Mouse (Mus musculus) right cerebral cortex, postnatal 25 days (tissue): ENCODE measurements around the gene Cd248.

ENCODE experiments used
- DNase-seq: peaks from one replicate; pipeline ENCODE4 v3.0.0; 2022

Gene Cd248

GRCm38 (mm10) chr19:5067867-5068569 lies at the start of gene Cd248:
Cd248 (plus strand) TSS chr19:5068078.
- DNase-seq = no peak

GRCm38 (mm10) chr19:5018191-5018590 lies 49.7 kb upstream of the Cd248 start:
- no peak for DNase-seq

GRCm38 (mm10) chr19:5021416-5021815 lies 46.5 kb upstream of the Cd248 start:
- no peak for DNase-seq

DNA sequence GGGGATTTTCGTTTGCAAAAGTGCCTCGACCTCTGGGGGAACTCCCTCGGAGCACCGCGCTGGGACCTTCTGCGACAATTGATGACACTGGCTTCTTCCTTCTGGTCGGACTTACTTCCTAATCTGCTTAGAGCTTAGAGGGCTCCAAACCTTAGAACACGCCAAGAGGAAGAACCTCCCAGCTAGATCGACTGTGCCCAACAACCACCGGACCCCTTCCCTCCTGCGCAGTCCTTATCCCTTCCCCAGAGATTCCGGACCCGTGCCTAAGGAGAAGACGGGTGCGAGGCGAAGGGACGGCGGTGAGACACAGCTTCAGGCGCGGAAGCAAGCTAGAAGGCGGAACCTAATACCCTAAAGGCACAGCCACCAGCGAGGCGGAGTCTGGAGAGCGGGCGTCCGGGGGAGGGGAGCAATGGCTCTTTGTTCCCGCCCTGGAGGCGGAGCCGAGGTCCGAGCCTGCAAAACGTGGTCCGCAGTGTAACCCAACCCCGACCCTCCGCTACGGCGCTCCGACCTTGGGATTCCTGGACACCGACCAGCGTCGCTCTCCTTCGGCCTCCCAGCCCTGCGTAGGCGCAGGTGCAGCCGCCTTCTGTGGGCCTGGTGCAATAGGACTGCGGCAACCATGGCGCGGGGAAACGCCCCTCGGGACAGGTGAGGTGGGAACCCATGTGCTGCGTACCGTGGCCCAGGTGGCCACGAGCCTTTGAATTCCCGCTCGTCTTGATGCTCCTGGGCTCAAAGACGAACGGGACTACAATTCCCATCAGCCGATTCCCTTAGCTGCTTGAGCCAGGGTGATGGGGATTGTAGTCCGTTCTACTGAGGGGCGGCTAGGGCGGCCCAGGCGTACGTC lies 44.0 kb upstream of the Cd248 start, which contains the start of gene Slc29a2:
Gene Slc29a2 (plus strand): TSS at position 240 of the 859 bp plus-strand sequence.
- peak; percentile 91 for DNase-seq

GRCm38 (mm10) chr19:5026111-5026510 lies 41.8 kb upstream of the Cd248 start:
- no peak for DNase-seq

- DNase-seq = no peak
Observed at GRCm38 (mm10) chr19:5032686-5033085, 35.2 kb upstream of the Cd248 start.

- no peak for DNase-seq
Observed at GRCm38 (mm10) chr19:5036577-5036976, 31.3 kb upstream of the Cd248 start.

- DNase-seq = peak; percentile 81
Observed at GRCm38 (mm10) chr19:5037678-5038571, 30.0 kb upstream of the Cd248 start.

DNA sequence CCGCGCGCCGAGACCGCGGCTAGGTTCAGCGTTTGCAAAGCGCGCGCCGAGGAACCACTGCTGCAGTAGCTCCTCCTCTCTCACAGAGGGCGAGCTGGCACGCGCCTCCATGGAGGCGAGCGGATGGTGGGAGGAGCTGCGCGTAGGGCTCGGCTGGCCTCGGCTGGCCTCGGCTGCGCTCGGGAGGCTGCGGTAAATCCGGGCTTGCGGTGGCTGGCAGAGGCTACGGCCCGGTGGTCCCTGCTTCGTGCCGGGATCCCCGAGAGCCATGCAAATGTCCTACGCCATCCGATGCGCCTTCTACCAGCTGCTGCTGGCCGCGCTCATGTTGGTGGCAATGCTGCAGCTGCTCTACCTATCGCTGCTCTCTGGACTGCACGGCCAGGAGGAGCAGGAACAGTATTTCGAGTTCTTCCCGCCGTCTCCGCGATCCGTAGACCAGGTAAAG lies 29.1 kb upstream of the Cd248 start, which contains the start of the genes B4gat1 and AC124502.3:
Gene B4gat1 (plus strand): TSS at position 118 of the 448 bp plus-strand sequence.
Gene AC124502.3 (plus strand): TSS at position 183 of the 448 bp plus-strand sequence.
- peak; percentile 93 for DNase-seq

- DNase-seq = no peak
Observed at GRCm38 (mm10) chr19:5039301-5040114, 28.4 kb upstream of the Cd248 start.

DNA sequence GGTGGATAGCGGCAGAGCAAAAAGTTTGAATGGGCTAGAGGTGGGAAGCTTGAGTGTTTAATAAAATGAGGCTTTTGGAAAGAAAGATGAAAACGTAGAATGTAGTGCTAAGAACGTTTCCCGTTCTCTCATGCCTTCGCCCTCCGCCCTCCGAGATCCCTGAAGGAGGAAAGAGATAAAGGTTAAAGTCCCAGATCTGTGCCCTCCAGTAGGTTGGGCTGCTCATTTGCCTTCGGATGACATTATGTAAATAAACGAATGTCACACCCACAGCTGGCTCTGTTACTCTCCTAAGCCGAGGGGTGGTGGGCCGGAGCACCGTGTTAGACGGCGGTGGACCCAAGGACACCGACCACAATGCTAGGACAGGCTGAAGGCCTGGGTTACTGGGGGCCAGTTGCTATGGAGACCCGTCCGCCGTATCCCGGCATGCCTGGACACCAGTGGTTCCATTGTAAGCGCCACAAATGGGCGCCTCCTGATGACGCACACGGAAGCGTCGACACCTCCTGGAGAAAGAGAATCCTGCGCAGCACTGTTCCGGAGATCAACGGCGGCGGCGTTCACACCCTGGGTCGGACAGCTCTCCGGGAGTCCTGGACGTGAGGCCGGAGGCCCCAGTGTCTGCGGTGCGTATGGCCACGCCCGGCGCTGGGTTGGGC lies 26.9 kb upstream of the Cd248 start, which contains the start of gene Brms1:
Gene Brms1 (plus strand): TSS at position 493 of the 662 bp plus-strand sequence.
- DNase-seq = peak; percentile 93

DNA sequence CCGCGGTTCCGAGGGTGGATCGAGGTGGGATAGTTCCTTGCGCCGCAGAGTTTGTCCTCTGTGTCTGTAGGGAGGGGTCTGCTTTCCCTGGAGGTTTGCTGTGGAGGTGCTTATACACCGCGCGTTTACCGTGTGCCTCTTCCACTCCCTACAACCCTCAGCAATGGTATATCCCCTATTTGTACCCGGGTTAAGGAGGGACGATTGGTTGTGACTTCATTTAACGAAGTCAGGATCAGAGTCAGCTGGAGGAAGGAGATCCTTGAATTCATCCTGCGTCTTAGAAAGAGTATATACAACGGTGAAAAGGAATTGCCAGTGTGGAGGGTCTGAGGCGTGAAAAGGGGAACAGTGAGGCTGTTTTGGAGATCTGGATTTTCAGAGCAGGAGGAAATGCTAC lies 26.3 kb upstream of the Cd248 start:
- DNase-seq = no peak

- no peak for DNase-seq
Observed at GRCm38 (mm10) chr19:5045531-5045930, 22.3 kb upstream of the Cd248 start.

DNA sequence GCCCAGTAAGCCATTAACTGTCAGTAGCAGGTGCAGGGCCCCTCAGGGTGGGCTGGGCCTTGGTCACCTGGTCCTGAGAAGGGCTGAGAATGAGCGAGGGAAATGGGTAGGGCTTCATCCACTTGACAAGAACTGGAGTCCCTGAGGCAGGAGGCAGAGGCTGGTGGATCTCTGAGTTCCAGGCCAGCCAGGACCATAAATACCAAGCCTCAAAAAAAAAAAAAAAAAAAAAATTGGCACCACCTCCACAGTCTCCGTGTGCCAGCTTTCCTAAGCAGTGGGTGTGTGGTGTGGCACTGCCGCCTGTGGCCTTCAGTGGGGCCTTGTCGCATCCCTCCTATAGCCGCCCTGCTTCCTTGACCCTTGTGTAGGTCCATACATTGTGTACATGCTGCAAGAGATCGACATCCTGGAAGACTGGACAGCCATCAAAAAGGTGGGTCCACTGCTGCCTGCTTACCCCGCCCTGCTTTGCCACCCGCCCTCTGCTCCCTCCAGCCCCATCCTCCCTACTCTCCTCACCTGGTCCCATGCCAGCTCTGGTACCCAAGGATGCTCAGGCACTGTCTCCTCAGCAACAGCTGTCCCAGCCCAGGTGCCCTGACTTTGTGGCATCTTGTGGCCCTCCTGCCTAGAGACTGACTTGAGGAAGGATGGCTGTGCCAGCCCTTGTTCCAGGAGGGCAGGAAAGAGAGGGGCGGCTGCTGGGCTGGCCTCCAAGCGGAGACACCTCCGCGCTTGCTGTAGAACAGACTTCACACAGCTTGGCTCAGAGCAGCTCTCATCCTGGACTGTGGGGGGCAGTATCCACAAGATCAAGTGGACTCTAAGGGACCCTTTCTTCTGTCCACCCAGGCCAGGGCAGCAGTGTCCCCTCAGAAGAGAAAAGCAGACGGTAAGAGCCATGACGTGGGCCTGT lies 19.5 kb upstream of the Cd248 start:
- DNase-seq = no peak

- DNase-seq = no peak
Observed at GRCm38 (mm10) chr19:5049325-5049724, 18.6 kb upstream of the Cd248 start.

GRCm38 (mm10) chr19:5050047-5050905 lies 17.6 kb upstream of the Cd248 start, which contains the start of gene Rin1:
Rin1 (plus strand) TSS chr19:5050481.
- no peak for DNase-seq

GRCm38 (mm10) chr19:5051031-5051430 lies 16.8 kb upstream of the Cd248 start:
- DNase-seq = no peak

DNA sequence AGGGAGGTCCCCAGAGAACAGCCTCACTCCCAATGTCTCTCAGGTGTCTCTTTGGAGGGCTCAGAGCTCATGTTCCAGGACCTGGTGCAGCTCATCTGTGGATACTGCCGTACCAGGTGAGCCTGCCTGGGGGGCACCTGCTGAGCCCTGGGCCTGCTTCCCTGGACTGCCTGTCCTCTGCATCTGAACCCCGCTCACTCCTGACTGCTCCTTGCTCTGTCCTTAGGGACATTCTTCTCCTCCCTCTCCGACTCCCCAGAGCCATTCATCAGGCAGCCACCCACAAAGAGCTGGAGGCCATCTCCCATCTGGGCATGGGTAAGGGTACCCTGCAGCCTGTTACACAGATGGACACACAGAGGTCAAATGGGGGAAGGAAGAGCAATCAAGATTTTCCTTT lies 16.4 kb upstream of the Cd248 start:
- no peak for DNase-seq
